Mouse (Mus musculus): ENCODE measurements around the gene Dscaml1. TPM values are rescaled to one million over a fixed set of nuclear protein-coding genes. Genes with fewer than 3 reads are reported as not detected.

The Dscaml1 gene
- polyA plus RNA-seq, 1 experiment from 2014 or later = 0.01 TPM

DNA sequence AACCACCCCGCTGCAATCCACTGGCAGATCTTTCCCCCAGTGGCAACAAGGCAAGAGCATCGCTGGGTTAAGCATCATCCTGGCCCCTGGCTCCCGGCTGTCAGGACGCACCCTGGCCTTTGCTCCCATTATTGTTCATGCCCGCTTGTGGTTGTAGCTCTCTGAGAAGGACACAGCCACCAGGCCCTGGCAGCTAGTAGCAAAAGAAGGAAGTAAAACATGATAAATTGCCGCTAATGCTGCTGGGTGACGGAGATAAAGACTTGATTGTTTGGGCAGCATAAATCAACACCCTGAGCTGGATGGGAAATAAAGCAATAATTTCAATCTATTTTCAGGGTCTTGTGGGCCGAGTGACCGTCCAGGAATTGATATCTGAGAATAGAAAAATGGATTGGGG lies 81.1 kb downstream of the Dscaml1 start:
- Histone ChIP-seq H3K36me3 (replicated peaks) (no peaks in the 10 kb centered on the region), H3K9ac (no peak overlapping the region), H3K4me3 (replicated peaks) (no peak overlapping the region), H3K4me2 (no peak overlapping the region), H3K4me1 (replicated peaks) (0 out of 2 replicates have a peak, but pooled peaks cover 2% of the 10 kb centered on the region), H3K27ac (replicated peaks) (no peak overlapping the region), H3K27me3 (no peaks in the 10 kb centered on the region), H3K9me3 (replicated peaks) (no peaks in the 10 kb centered on the region)
- WGBS (ENCODE audit: insufficient replicate concordance) = 14% methylated on average over 9 of the region's 9 CpGs
- ATAC-seq (ENCODE audit: insufficient read depth) = no peak

DNA sequence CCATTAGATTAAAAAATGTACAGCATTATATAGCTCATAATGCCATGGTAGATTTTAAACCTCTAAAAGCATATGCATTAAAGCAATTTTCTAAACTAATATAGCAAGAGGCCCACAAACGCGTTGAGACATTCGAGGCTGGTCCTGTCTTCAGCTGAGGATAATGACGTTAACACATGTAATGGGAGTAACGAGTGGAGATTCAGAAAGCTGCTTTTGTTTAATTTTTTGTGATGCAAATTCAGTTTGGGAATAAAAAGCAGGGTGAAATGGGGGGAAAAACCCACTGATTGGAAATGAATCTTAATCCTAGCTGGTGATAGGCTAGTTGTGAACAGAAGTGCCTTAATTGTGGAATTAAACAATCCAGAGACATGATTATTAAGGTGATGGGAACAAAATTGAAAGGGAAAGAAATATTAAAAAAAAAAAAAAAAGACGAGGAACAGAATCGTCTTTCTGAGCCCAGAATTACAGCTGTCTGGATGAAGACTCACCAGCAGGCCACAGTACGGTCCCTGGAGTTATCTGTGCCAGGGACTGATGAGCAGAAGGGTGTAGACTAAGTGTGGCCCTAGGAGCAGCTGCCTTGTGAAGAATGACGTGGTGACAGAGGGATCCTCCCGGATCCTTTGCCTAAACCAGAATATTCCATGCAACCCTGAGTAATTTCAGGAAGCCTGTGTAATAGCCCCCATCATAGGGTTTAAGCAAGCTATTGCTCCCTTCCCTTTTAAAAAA lies 84.5 kb downstream of the Dscaml1 start:
- 58% methylated on average over 10 of the region's 10 CpGs for WGBS (ENCODE audit: insufficient replicate concordance)
- no peaks in the 10 kb centered on the region for H3K4me1 ChIP-seq (replicated peaks)
- H3K27me3 ChIP-seq = no peaks in the 10 kb centered on the region
- H3K9me3 ChIP-seq (replicated peaks) = no peaks in the 10 kb centered on the region
- no peaks in the 10 kb centered on the region for H3K36me3 ChIP-seq (replicated peaks)
- no peak overlapping the region for H3K9ac ChIP-seq
- no peak overlapping the region for H3K4me3 ChIP-seq (replicated peaks)
- no peak overlapping the region for H3K4me2 ChIP-seq
- ATAC-seq (ENCODE audit: insufficient read depth) = no peak
- H3K27ac ChIP-seq (replicated peaks) = no peak overlapping the region

DNA sequence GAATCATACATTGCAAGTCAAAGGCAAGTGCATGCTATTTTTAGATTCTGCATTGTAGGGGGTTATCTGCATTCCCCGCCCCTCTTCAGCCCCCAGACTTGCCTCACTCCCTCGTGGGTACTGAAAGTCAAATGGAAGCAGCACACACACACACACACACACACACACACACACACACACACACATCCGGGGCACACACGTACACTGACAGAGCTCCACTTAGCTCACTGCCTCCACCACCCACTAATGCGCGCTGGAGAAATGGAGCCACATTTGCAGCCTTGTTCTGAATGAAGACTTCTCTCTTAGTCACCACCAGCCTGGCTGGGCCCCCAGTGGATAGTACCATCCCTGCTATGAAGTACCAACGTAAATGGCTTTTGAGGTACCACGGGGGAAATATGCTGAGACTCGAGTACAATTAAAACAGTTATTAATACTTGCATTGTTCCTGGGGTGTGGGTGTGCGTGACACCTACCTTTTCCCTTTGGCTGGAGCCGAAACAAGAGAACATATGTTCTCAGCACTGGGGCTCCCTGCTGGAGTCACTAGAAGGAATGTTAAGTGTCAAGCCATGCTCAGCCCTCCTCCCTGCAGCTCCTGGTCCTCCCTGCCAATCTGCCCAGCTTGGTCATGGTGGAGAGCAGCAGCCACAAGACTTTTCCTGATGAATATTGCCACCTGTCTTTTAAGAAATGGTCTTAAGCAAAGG lies 91.7 kb downstream of the Dscaml1 start:
- Histone ChIP-seq H3K4me3 (replicated peaks) (no peak overlapping the region), H3K27me3 (no peaks in the 10 kb centered on the region), H3K4me2 (no peak overlapping the region), H3K27ac (replicated peaks) (no peak overlapping the region), H3K9ac (no peak overlapping the region), H3K36me3 (replicated peaks) (no peaks in the 10 kb centered on the region), H3K4me1 (replicated peaks) (no peaks in the 10 kb centered on the region), H3K9me3 (replicated peaks) (no peaks in the 10 kb centered on the region)
- WGBS (ENCODE audit: insufficient replicate concordance) = 64% methylated on average over 11 of the region's 11 CpGs
- no peak for ATAC-seq (ENCODE audit: insufficient read depth)

DNA sequence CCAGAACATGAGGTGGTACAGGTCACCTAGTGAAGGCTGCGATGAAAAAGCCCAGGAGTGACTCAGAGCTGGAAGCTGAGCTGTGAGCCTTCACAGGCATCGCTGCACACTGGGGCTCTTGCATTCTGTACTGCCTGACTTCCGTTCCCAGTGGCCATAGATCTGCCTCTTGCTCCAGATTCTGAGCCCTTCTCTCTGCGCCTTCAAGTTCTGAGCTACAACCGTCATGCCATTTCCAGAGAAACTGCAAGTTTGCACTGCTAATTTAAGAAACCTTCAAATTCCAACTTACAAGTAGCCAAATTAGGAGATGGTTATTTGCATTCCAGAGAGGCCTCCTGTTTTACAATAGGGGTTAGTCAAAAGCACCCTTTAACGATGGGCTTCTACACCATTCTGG lies 93.4 kb downstream of the Dscaml1 start:
- H3K36me3 ChIP-seq (replicated peaks) = no peaks in the 10 kb centered on the region
- H3K9ac ChIP-seq = no peak overlapping the region
- no peaks in the 10 kb centered on the region for H3K4me1 ChIP-seq (replicated peaks)
- ATAC-seq (ENCODE audit: insufficient read depth) = no peak
- no peak overlapping the region for H3K4me3 ChIP-seq (replicated peaks)
- no peak overlapping the region for H3K27ac ChIP-seq (replicated peaks)
- no peaks in the 10 kb centered on the region for H3K9me3 ChIP-seq (replicated peaks)
- H3K27me3 ChIP-seq = no peaks in the 10 kb centered on the region
- WGBS (ENCODE audit: insufficient replicate concordance) = 64% methylated on average over 6 of the region's 6 CpGs
- H3K4me2 ChIP-seq = no peak overlapping the region

DNA sequence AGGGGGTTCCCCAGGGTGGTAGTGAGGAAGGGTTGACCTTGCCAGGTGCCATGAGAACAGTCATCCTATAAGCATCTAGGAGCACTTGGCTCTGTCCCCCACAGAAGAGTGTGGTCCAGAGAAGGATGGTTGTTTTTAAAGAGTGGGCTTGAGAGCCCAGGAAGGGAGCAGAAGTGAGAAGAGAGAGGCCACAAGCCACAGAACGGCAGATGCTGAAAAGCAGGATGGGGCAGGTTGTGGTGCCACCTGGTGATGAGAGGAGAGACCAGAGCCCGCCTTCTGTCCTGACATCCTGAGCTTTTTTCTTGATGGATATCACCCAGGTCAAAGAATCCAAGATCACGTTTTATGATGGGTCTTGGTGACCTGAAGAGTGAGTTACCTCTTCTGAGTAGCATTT lies 96.4 kb downstream of the Dscaml1 start:
- H3K27me3 ChIP-seq = no peaks in the 10 kb centered on the region
- H3K4me1 ChIP-seq (replicated peaks) = no peaks in the 10 kb centered on the region
- no peaks in the 10 kb centered on the region for H3K9me3 ChIP-seq (replicated peaks)
- no peak overlapping the region for H3K9ac ChIP-seq
- H3K4me2 ChIP-seq = no peak overlapping the region
- H3K27ac ChIP-seq (replicated peaks) = no peak overlapping the region
- no peak for ATAC-seq (ENCODE audit: insufficient read depth)
- H3K36me3 ChIP-seq (replicated peaks) = no peaks in the 10 kb centered on the region
- no peak overlapping the region for H3K4me3 ChIP-seq (replicated peaks)
- 43% methylated on average over 3 of the region's 3 CpGs for WGBS (ENCODE audit: insufficient replicate concordance)

DNA sequence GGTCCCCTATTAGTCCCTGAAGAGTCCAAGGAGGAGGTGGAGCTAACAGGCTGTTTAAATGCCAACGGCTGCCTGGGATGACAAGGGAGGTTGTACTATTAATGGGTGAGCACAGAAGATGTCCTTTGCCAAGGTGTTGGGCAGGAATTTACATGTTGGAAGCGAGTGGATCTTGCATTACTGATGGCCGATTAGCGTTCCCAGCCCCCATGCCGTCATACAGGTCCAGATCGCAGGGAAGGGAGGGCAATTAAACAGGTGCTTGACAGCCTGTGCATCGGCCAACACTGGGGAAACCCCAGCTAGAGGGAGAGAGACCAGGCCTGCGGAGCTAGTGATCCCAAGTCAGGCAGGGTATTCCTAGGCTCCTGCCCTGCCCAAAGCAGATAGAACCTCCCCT lies 98.1 kb downstream of the Dscaml1 start:
- no peak for ATAC-seq (ENCODE audit: insufficient read depth)
- Histone ChIP-seq H3K9me3 (replicated peaks) (no peaks in the 10 kb centered on the region), H3K4me3 (replicated peaks) (no peak overlapping the region), H3K9ac (no peak overlapping the region), H3K27ac (replicated peaks) (no peak overlapping the region), H3K4me2 (no peak overlapping the region), H3K27me3 (no peaks in the 10 kb centered on the region), H3K4me1 (replicated peaks) (no peaks in the 10 kb centered on the region), H3K36me3 (replicated peaks) (no peaks in the 10 kb centered on the region)
- WGBS (ENCODE audit: insufficient replicate concordance) = 72% methylated on average over 8 of the region's 8 CpGs

DNA sequence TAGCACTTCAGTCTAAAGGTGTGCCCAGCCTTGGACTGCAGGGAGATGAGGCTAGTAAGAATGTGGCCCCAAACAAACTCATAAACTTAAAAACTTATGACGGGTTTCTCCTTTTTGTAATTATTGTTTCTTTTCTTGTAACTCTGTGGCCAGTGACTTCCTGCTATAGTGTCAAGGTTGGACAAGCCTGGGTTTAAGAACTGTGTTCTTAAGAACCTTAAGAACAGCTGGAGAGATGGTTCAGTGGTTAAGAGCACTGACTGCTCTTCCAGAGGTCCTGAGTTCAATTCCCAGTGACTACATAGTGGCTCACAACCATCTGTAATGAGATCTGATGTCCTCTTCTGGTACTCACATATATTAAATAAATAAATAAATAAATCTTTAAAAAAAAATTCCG lies 106.8 kb downstream of the Dscaml1 start:
- Histone ChIP-seq H3K27me3 (0 out of 2 replicates have a peak, but pooled peaks cover 5% of the 10 kb centered on the region), H3K4me1 (replicated peaks) (no peaks in the 10 kb centered on the region), H3K4me2 (no peak overlapping the region), H3K9ac (no peak overlapping the region), H3K27ac (replicated peaks) (no peak overlapping the region), H3K4me3 (replicated peaks) (no peak overlapping the region), H3K9me3 (replicated peaks) (no peaks in the 10 kb centered on the region), H3K36me3 (replicated peaks) (no peaks in the 10 kb centered on the region)
- WGBS (ENCODE audit: insufficient replicate concordance) = 34% methylated on average over 2 of the region's 2 CpGs
- no peak for ATAC-seq (ENCODE audit: insufficient read depth)

DNA sequence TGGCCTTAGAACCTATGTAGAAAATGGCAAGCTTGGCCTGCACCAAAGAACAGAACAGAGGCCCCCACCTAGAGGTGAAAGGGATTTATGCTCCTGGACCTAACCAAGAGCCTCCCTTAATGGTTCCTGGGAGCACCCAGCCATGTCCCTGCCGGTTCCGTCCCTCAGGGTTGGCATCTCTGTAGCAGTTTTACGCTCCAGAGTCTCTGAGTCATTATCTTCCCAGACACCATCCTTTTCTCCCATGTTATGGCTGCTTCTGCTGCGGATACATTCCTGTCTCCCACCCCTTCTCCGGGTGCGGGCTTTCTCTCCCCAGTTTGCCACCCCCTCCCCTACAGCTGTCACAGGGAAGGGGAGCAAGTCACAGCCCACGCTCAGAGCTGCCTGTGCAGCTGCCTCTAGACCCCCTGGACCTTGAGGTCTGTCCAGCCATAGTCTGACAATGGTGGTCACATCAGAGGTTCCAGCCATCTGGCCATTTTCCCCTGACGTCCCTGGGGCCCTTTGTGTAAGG lies 108.1 kb downstream of the Dscaml1 start:
- Histone ChIP-seq H3K27me3 (0 out of 2 replicates have a peak, but pooled peaks cover 5% of the 10 kb centered on the region), H3K4me3 (replicated peaks) (no peak overlapping the region), H3K27ac (replicated peaks) (no peak overlapping the region), H3K9ac (no peak overlapping the region), H3K36me3 (replicated peaks) (no peaks in the 10 kb centered on the region), H3K4me2 (no peak overlapping the region), H3K9me3 (replicated peaks) (no peaks in the 10 kb centered on the region), H3K4me1 (replicated peaks) (no peaks in the 10 kb centered on the region)
- 65% methylated on average over 8 of the region's 8 CpGs for whole genome bisulfite sequencing (ENCODE audit: insufficient replicate concordance)
- ATAC-seq (ENCODE audit: insufficient read depth) = no peak

DNA sequence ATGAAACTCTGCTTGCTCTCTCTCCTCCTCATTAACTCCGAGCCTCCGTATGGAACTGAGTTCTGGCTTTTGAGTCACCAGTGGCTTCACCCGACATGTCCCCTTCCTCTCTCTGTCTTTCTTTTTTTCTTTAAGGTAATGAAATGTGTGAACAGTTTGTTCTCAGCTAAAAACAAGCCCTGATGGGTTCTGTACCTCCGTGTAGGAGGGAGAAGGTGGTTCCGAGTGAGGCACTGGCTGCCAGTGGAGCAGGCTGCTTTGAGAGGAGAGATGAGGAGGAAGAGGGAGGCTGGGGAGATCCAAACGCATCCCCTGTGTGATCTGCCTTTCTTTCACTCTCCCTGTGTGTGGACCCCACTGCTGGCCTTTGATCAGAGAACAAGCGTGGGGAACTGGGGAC lies 111.2 kb downstream of the Dscaml1 start:
- Histone ChIP-seq H3K9ac (no peak overlapping the region), H3K4me2 (no peak overlapping the region), H3K27ac (replicated peaks) (no peak overlapping the region), H3K4me3 (replicated peaks) (no peak overlapping the region), H3K9me3 (replicated peaks) (no peaks in the 10 kb centered on the region), H3K27me3 (0 out of 2 replicates have a peak, but pooled peaks cover 5% of the 10 kb centered on the region), H3K36me3 (replicated peaks) (no peaks in the 10 kb centered on the region), H3K4me1 (replicated peaks) (no peaks in the 10 kb centered on the region)
- WGBS (ENCODE audit: insufficient replicate concordance) = 55% methylated on average over 7 of the region's 7 CpGs
- no peak for ATAC-seq (ENCODE audit: insufficient read depth)

DNA sequence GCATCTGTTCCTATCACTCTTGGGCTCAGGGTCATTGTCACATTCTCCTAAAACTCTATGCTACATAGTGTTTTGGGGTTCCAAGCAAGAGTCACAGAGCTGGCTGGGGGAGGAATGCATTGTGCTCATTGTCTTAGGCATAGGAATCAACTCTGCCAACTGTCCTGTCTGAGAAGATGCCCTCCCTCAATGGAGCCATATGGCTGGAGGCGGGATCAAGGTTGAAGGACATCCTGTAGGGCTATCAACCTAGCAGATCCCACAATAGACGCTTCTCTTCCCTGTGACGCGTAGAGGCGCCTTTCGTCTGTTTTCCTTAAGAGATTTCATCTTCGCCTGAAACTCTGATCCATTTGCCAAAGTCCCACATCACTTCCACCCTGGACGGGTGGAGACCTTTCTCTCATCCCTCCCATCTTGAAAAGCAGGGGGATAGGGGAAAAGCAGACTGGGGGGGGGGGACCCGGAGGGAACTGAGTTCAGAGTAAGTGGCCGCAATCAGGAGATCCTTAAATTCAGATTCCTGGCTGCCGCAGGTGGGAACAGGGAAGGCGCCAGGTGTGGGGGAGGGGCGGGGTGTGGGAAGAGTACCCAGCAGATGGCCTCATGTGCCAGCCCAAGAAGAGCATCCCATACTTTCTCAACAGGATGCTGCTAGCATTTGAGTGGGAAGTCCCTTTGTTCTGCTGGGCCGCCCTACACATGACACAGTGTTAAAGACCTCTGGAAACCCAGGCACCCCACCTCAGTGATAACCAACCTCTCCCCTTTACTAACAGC lies 113.0 kb downstream of the Dscaml1 start:
- no peak overlapping the region for H3K4me3 ChIP-seq (replicated peaks)
- 0 out of 2 replicates have a peak, but pooled peaks cover 5% of the 10 kb centered on the region for H3K27me3 ChIP-seq
- H3K27ac ChIP-seq (replicated peaks) = no peak overlapping the region
- H3K4me1 ChIP-seq (replicated peaks) = no peaks in the 10 kb centered on the region
- no peak for ATAC-seq (ENCODE audit: insufficient read depth)
- no peaks in the 10 kb centered on the region for H3K9me3 ChIP-seq (replicated peaks)
- H3K4me2 ChIP-seq = no peak overlapping the region
- 58% methylated on average over 14 of the region's 14 CpGs for WGBS (ENCODE audit: insufficient replicate concordance)
- H3K36me3 ChIP-seq (replicated peaks) = no peaks in the 10 kb centered on the region
- H3K9ac ChIP-seq = no peak overlapping the region

All from liver, embryonic 15.5 days (tissue).